Mouse (Mus musculus) myocyte (in vitro differentiated cells): ENCODE measurements around the gene Arl6ip6.

Experiments
- CEBPB ChIP-seq: IDR thresholded peaks from 2 replicates; pipeline ENCODE4 v1.6.1; 2011; ENCODE audit warnings: mild to moderate bottlenecking, moderate library complexity; ENCODE audit not compliant: poor library complexity, insufficient read depth, severe bottlenecking
- E2F4 ChIP-seq: IDR thresholded peaks from one replicate; pipeline ENCODE4 v1.6.1; 2011; ENCODE audit warnings: mild to moderate bottlenecking, control low read depth, moderate library complexity; ENCODE audit not compliant: insufficient read depth
- MAX ChIP-seq: IDR thresholded peaks from one replicate; pipeline ENCODE4 v1.6.1; 2011; ENCODE audit warnings: low read depth, mild to moderate bottlenecking, control low read depth
- POLR2A ChIP-seq: IDR thresholded peaks from one replicate; pipeline ENCODE4 v1.6.1; 2011; ENCODE audit warnings: low read depth, mild to moderate bottlenecking, control low read depth, moderate library complexity; ENCODE audit not compliant: insufficient read length
- POLR2AphosphoS2 ChIP-seq: IDR thresholded peaks from one replicate; pipeline ENCODE4 v1.6.1; 2011; ENCODE audit warnings: low read depth, control low read depth; ENCODE audit not compliant: insufficient read length

DNA sequence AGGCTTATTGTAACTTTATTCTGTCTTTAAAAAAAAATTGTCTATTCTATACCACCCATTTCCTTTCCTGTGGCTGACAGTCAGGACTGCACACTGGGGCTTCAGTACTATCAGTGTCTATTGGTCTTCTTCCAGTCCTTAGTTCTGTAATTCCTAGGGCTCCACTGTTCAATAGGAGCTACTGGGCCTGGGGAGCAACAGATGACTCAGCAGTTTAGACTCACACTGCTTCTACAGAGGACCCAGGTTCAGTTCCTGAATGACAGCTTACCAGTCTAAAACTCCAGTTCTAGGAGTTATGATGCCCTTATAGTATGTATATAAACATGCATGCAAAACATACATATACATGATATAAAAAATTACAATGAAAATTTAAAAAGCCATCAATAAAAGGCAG lies 44.7 kb upstream of the Arl6ip6 start:
- TF ChIP-seq CEBPB = no peak
- no peak for TF ChIP-seq MAX
- no peak for TF ChIP-seq POLR2A
- TF ChIP-seq POLR2AphosphoS2 = no peak
- TF ChIP-seq E2F4 = no peak
